In genomic region chr17:31224591-31224990, GRCm38 (mm10) we compare ENCODE assay signal across 26 mouse cellular contexts. TPM values are rescaled to one million over a fixed set of nuclear protein-coding genes. Genes with fewer than 3 reads are reported as not detected.
DNase-seq lines count a peak whose midpoint lies in the region; ATAC-seq and TF ChIP-seq lines count a peak whose summit lies in the region.
"Had no signal": no experiment of that assay in that cellular context is flagged by ENCODE, and none has a peak within 500 bp of the region (broad histone marks: within the 10 kb centered on the region; RNA-seq: fewer than 3 reads in every experiment).

No protein-coding gene starts in this region.

- H3K27me3 ChIP-seq in spleen, adult 2 months (ENCODE audit: control insufficient read depth, insufficient read depth, low read length) = no peaks in the 10 kb centered on the region
- no peaks in the 10 kb centered on the region for H3K27me3 ChIP-seq in thymus, adult 2 months (ENCODE audit: control insufficient read depth, insufficient read depth, low read length)
- H3K27me3 ChIP-seq: embryonic facial prominence, embryonic 15.5 days; megakaryocyte, embryonic 14.5 days; midbrain, embryonic 15.5 days had no signal

- WGBS in spleen, adult 2 months = 18% methylated on average over 8 of the region's 8 CpGs
- 12% methylated on average over 8 of the region's 8 CpGs for WGBS in thymus, adult 2 months

- no peak for TF ChIP-seq POLR2A in spleen, adult 2 months (IDR thresholded peaks at IDR 0.05; ENCODE audit: low read depth, low read length)
- no peak for TF ChIP-seq POLR2A in thymus, adult 2 months (IDR thresholded peaks at IDR 0.05; ENCODE audit: control insufficient read depth, extremely low read depth, insufficient read depth, low read length, poor library complexity)

- no peak for TF ChIP-seq CTCF in spleen, adult 2 months (IDR thresholded peaks at IDR 0.05; ENCODE audit: extremely low read depth, insufficient read depth, insufficient read length, insufficient replicate concordance)
- no peak for TF ChIP-seq CTCF in thymus, adult 2 months (IDR thresholded peaks at IDR 0.05; ENCODE audit: borderline replicate concordance, control insufficient read depth, extremely low read depth, insufficient read depth, low read length, poor library complexity)

- H3K36me3 ChIP-seq in spleen, adult 2 months (ENCODE audit: control insufficient read depth, insufficient read depth, low read length) = no peaks in the 10 kb centered on the region
- peaks cover 34% of the 10 kb centered on the region for H3K36me3 ChIP-seq in thymus, adult 2 months (ENCODE audit: control insufficient read depth, insufficient read depth, low read length)
- H3K36me3 ChIP-seq: embryonic facial prominence, embryonic 15.5 days; heart, embryonic 13.5 days; midbrain, embryonic 15.5 days had no signal

- H3K4me1 ChIP-seq in spleen, adult 2 months (ENCODE audit: control insufficient read depth, insufficient read depth, insufficient read length) = peaks cover 42% of the 10 kb centered on the region; the same call in 1 of the 2 replicates
- H3K4me1 ChIP-seq in thymus, adult 2 months (replicated peaks; ENCODE audit: control insufficient read depth, insufficient read depth, low read length) = peaks cover 33% of the 10 kb centered on the region
- H3K4me1 ChIP-seq: embryonic facial prominence, embryonic 15.5 days; heart, embryonic 13.5 days; midbrain, embryonic 15.5 days had no signal

- H3K4me3 ChIP-seq in spleen, adult 2 months (ENCODE audit: extremely low read depth, insufficient read depth, insufficient read length) = no peak overlapping the region
- H3K4me3 ChIP-seq in thymus, adult 2 months (ENCODE audit: control insufficient read depth, insufficient read depth, low read length) = no peak overlapping the region
- H3K4me3 ChIP-seq: embryonic facial prominence, embryonic 15.5 days; heart, embryonic 13.5 days; midbrain, embryonic 15.5 days; myocyte had no signal

- peak; percentile 33 for ATAC-seq in granulocyte monocyte progenitor cell, adult 5-6 weeks (replicated peaks; ENCODE audit: poor library complexity, severe bottlenecking)
- ATAC-seq: forebrain, embryonic 16.5 days; hindbrain, embryonic 16.5 days; midbrain, embryonic 15.5 days had no signal

- DNase-seq in spleen, adult 2 months (ENCODE audit: low read depth in 1 of 2, low spot score in 2 of 2) = no peak
- no peak for DNase-seq in spleen, postnatal 14 days (ENCODE audit: low spot score in 2 of 2)
- peak; percentile 36 for DNase-seq in thymus, adult 2 months
- DNase-seq in kidney, postnatal 36 days = no peak
- no peak for DNase-seq in adrenal gland, adult (ENCODE audit: inconsistent age in 2 of 2, low spot score in 1 of 2)
- no peak for DNase-seq in urinary bladder, postnatal 14 days (ENCODE audit: low spot score)
- DNase-seq: adrenal gland, postnatal 36 days; cerebellum, adult 18-20 months; cerebellum, postnatal 36 days; heart, postnatal 36 days; kidney, postnatal 10 days; left cerebral cortex, postnatal 4 days had no signal

- peak overlapping the region; percentile 31; the same call in 1 of the 2 replicates for H3K27ac ChIP-seq in spleen, adult 2 months (ENCODE audit: insufficient read depth, low read length)
- H3K27ac ChIP-seq in thymus, adult 2 months (ENCODE audit: control insufficient read depth, insufficient read depth, low read length) = peak overlapping the region; percentile 63; the same call in 1 of the 2 replicates
- H3K27ac ChIP-seq: embryonic facial prominence, embryonic 15.5 days; heart, embryonic 13.5 days; midbrain, embryonic 15.5 days had no signal

RNA-seq across cellular contexts. Expression of gene Ubash3a, which starts 16.9 kb away (rescaled TPM):
- 12.5 and 15.0 TPM in 2 replicates for polyA plus RNA-seq in spleen, adult 2 months (2012; rRNA removed)
- total RNA-seq in granulocyte monocyte progenitor cell, adult 5-6 weeks (2014; fragmentation: Nextera tagmentation) = 36.4 and 50.2 TPM in 2 replicates
- total RNA-seq in granulocyte monocyte progenitor cell, adult 5-6 weeks (2017) = 35.5 and 39.5 TPM in 2 replicates
- 95.5 and 126 TPM in 2 replicates for polyA plus RNA-seq in thymus, adult 2 months (2012; rRNA removed)
- total RNA-seq: heart, postnatal 36 days; left cerebral cortex, adult 18-20 months; left cerebral cortex, postnatal 4 days had no signal
- polyA plus RNA-seq: forebrain, embryonic 16.5 days; hindbrain, embryonic 16.5 days; midbrain, embryonic 15.5 days; myocyte had no signal

RNA-seq across cellular contexts. Expression of gene Tmprss3, which starts 25.8 kb away (rescaled TPM):
- polyA plus RNA-seq in spleen, adult 2 months (2012; rRNA removed) = 0.11 and 0.19 TPM in 2 replicates
- 13.1 and 18.0 TPM in 2 replicates for total RNA-seq in granulocyte monocyte progenitor cell, adult 5-6 weeks (2014; fragmentation: Nextera tagmentation)
- total RNA-seq in granulocyte monocyte progenitor cell, adult 5-6 weeks (2017) = 2.6 and 3.7 TPM in 2 replicates
- 0.61 and 0.92 TPM in 2 replicates for polyA plus RNA-seq in thymus, adult 2 months (2012; rRNA removed)
- total RNA-seq: adrenal gland, postnatal 36 days; CH12.LX; gastrocnemius, postnatal 4 days; heart, postnatal 36 days; left cerebral cortex, postnatal 4 days; liver, adult 2 months had no signal
- polyA plus RNA-seq: forebrain, embryonic 16.5 days; heart, embryonic 13.5 days; hindbrain, embryonic 16.5 days; liver, adult 2 months; lung, embryonic 16.5 days; myocyte had no signal

RNA-seq across cellular contexts. Expression of gene Rsph1, which starts 52.6 kb away (rescaled TPM):
- 0.08 and 0.13 TPM in 2 replicates for polyA plus RNA-seq in spleen, adult 2 months (2012; rRNA removed)
- total RNA-seq in granulocyte monocyte progenitor cell, adult 5-6 weeks (2014; fragmentation: Nextera tagmentation) = 3.6 TPM in 1 of 2 replicates, not detected in the other
- 0.88 and 1.2 TPM in 2 replicates for total RNA-seq in granulocyte monocyte progenitor cell, adult 5-6 weeks (2017)
- 0.29 and 0.51 TPM in 2 replicates for polyA plus RNA-seq in thymus, adult 2 months (2012; rRNA removed)
- total RNA-seq: CH12.LX; liver, adult 2 months had no signal
- polyA plus RNA-seq: liver, adult 2 months had no signal

RNA-seq across cellular contexts. Expression of gene Tff1, which starts 59.5 kb away (rescaled TPM):
- not detected in 2 replicates for polyA plus RNA-seq in spleen, adult 2 months (2012; rRNA removed)
- total RNA-seq in granulocyte monocyte progenitor cell, adult 5-6 weeks (2014; fragmentation: Nextera tagmentation) = not detected in 2 replicates
- not detected in 2 replicates for total RNA-seq in granulocyte monocyte progenitor cell, adult 5-6 weeks (2017)
- polyA plus RNA-seq in thymus, adult 2 months (2012; rRNA removed) = 2.1 and 2.7 TPM in 2 replicates
- total RNA-seq: adrenal gland, postnatal 36 days; gastrocnemius, postnatal 4 days; heart, postnatal 36 days; left cerebral cortex, adult 18-20 months; left cerebral cortex, postnatal 4 days; liver, adult 2 months; neutrophil, adult 5-6 weeks had no signal
- polyA plus RNA-seq: embryonic facial prominence, embryonic 15.5 days; forebrain, embryonic 16.5 days; heart, embryonic 13.5 days; hindbrain, embryonic 16.5 days; lung, embryonic 16.5 days; midbrain, embryonic 15.5 days had no signal
